Mouse (Mus musculus) bone marrow, adult 2 months (tissue): ENCODE measurements around the gene Rabggta.

Experiments used
- CTCF ChIP-seq: fragments of 200-500 bp; IDR thresholded peaks from 2 replicates; pipeline ENCODE4 v1.5.1; 2011; ENCODE audit warnings: low read length, control low read depth; ENCODE audit not compliant: control insufficient read depth, insufficient read depth
- POLR2A ChIP-seq: fragments of 200-500 bp; IDR thresholded peaks from 2 replicates; pipeline ENCODE4 v1.6.1; 2011; ENCODE audit warnings: low read depth, mild to moderate bottlenecking, control low read depth, low read length, borderline replicate concordance; ENCODE audit not compliant: control insufficient read depth

DNA sequence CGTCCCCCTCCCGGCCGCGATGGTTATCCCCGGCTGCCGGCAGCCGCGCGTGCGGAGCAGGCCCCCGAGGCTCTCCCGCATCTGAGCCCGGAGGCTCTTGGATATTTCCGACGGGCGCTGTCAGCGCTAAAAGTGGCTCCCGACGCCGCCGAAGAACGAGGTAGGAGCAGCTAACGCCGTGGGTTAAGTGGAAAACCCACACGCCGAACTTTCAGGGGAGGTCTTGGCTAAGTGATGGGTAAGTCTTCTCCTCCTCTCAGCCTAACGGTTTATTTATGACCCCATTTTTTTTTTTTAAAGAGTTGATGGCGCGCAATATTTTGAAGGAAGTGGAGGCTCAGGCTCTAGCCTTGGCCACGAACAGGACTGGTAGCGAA is 23.8 kb upstream of the Rabggta start:
- TF ChIP-seq POLR2A, result no peak
- no peak for TF ChIP-seq CTCF
